33 mouse cellular contexts compared by ENCODE assay signal in the genomic region with DNA sequence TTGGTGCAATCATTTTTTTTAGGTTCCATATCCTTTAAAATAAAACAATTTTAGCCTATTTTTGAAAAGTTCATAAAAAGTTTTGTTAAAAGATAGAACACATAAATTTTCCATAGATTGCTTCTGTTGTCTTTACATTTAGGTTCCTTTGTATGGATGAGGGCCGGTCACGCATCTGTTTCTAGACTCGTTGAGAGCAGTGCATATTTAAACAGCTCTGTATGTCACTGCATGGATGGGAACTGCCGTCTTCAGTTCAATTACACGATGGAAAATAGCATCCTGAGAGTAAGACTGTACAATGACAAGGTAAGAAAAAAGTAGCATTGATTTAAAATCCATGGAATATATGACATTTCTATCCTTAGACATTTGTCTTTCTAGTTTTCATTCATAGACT.
"Had no signal": no experiment of that assay in that cellular context is flagged by ENCODE, and none has a peak within 500 bp of the region (broad histone marks: within the 10 kb centered on the region; RNA-seq: fewer than 3 reads in every experiment).

No protein-coding gene starts in this region.

- ATAC-seq: hindbrain, embryonic 16.5 days; hindbrain, postnatal 0 days; inflammation-experienced regulatory T-cells, adult 6 months had no signal

- H3K9ac ChIP-seq: heart, embryonic 12.5 days; heart, embryonic 13.5 days; heart, embryonic 15.5 days; hindbrain, embryonic 12.5 days; hindbrain, embryonic 13.5 days; hindbrain, embryonic 14.5 days; hindbrain, embryonic 15.5 days; kidney, embryonic 15.5 days had no signal

- H3K4me3 ChIP-seq: heart, embryonic 10.5 days; heart, embryonic 12.5 days; heart, embryonic 13.5 days; heart, embryonic 15.5 days; hindbrain, embryonic 10.5 days; hindbrain, embryonic 12.5 days; hindbrain, embryonic 13.5 days; hindbrain, embryonic 15.5 days; kidney, embryonic 15.5 days; layer of hippocampus, adult 2 months; left cerebral cortex, adult 2 months had no signal

- H3K4me1 ChIP-seq: heart, embryonic 10.5 days; heart, embryonic 12.5 days; heart, embryonic 13.5 days; heart, embryonic 15.5 days; hindbrain, embryonic 10.5 days; hindbrain, embryonic 12.5 days; hindbrain, embryonic 13.5 days; hindbrain, embryonic 15.5 days; kidney, embryonic 15.5 days had no signal

- H3K4me2 ChIP-seq: heart, embryonic 11.5 days; heart, embryonic 12.5 days; heart, embryonic 13.5 days; heart, embryonic 15.5 days; hindbrain, embryonic 12.5 days; hindbrain, embryonic 13.5 days; hindbrain, embryonic 14.5 days; hindbrain, embryonic 15.5 days; kidney, embryonic 15.5 days had no signal

- H3K9me3 ChIP-seq: heart, embryonic 10.5 days; heart, embryonic 12.5 days; heart, embryonic 13.5 days; heart, embryonic 15.5 days; hindbrain, embryonic 10.5 days; hindbrain, embryonic 12.5 days; hindbrain, embryonic 13.5 days; hindbrain, embryonic 15.5 days; kidney, embryonic 15.5 days had no signal

- H3K36me3 ChIP-seq: heart, embryonic 10.5 days; heart, embryonic 12.5 days; heart, embryonic 13.5 days; heart, embryonic 15.5 days; hindbrain, embryonic 10.5 days; hindbrain, embryonic 12.5 days; hindbrain, embryonic 13.5 days; hindbrain, embryonic 15.5 days; kidney, embryonic 15.5 days had no signal

- H3K27ac ChIP-seq: heart, embryonic 10.5 days; heart, embryonic 13.5 days; heart, embryonic 15.5 days; hindbrain, embryonic 10.5 days; hindbrain, embryonic 12.5 days; hindbrain, embryonic 13.5 days; hindbrain, embryonic 14.5 days; hindbrain, embryonic 15.5 days; hindbrain, postnatal 0 days; kidney, embryonic 15.5 days; kidney, postnatal 0 days; layer of hippocampus, adult 2 months; left cerebral cortex, adult 2 months had no signal

- DNase-seq: heart, postnatal 10 days; heart, postnatal 14 days; heart, postnatal 36 days; heart, postnatal 4 days; kidney, adult 11 months; kidney, adult 18-20 months; kidney, adult 2 months; kidney, adult 8-10 months; kidney, adult 9 months; kidney, postnatal 10 days; kidney, postnatal 14 days; kidney, postnatal 25 days; kidney, postnatal 36 days; kidney, postnatal 4 days; layer of hippocampus, adult 9-11 months; layer of hippocampus, postnatal 36 days had no signal

- H3K27me3 ChIP-seq: heart, embryonic 12.5 days; heart, embryonic 13.5 days; heart, embryonic 15.5 days; hindbrain, embryonic 12.5 days; hindbrain, embryonic 13.5 days; hindbrain, embryonic 15.5 days; kidney, embryonic 15.5 days had no signal
